Mouse (Mus musculus): ENCODE data around the gene 1110059G10Rik. TPM values are rescaled to one million over a fixed set of nuclear protein-coding genes. Genes with fewer than 3 reads are reported as not detected.
A peak's percentile ranks its signal among the peaks of the same experiment; 100 is the strongest.

Gene 1110059G10Rik
- polyA plus RNA-seq (2021) = 18.6 TPM

DNA sequence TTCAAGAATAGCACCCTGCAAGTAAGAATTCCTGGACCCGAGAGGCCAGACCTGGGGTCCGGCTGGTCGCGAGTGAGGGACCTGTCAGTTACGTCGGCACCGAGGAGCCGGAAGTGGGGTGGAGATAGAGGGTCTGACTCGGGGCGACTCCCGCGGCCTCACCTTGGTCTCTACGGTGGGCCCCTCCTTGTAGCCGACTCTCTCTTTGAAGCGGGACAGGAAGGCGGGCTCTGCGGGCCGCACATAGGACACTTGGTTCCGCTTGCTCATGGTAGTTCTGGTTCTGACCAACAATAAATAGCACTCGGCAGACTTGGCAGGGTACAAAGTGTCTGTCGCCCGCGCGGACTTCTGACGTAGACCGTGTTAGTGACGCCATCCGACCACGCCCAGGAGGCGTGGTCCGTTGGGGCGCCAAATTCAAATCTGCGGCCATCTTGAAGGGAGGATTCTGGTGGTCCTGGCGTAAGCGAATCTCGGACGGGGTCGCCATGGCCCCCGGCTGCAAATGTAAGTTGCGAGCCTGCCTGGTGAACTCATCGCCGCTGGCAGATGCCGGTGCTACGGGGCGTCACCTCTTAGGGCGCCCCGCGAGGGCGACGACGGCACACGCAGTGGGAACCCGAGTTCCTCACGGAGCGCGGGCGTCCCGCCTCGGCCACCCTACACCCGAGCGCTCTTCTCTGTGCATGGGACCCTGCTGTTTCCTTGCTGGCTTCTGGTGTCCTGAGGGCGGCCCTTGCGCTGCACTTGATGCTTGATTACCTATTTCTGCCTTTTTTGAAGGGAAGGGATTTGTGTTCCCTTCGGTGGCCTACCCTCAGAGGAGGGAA lies at the start of gene 1110059G10Rik, which contains the start of gene Kif15:
TSS of gene 1110059G10Rik (minus strand) at position 358 of the 833 bp plus-strand sequence.
TSS of gene Kif15 (plus strand) at position 404 of the 833 bp plus-strand sequence.
- ChIA-PET POLR2A (interaction anchor here (0.9 kb wide), 1 partner anchor 69 kb away, joined by 3 read pairs; no protein-coding TSS in a partner anchor), CTCF (interaction anchor here (1.7 kb wide), 1 partner anchor 17 kb away, joined by 4 read pairs; no protein-coding TSS in a partner anchor)
- ATAC-seq = peak; percentile 84
- no peaks in the 10 kb centered on the region for H3K27me3 ChIP-seq
- in situ Hi-C loops (cut with MboI; ENCODE audit: low pct_unique_long_range_greater_than_20kb) = no loop called here
- peak; percentile 67 for DNase-seq (ENCODE audit: low read depth, low spot score)
- peak; percentile 73 for TF ChIP-seq CTCF (IDR thresholded peaks at IDR 0.05)

DNA sequence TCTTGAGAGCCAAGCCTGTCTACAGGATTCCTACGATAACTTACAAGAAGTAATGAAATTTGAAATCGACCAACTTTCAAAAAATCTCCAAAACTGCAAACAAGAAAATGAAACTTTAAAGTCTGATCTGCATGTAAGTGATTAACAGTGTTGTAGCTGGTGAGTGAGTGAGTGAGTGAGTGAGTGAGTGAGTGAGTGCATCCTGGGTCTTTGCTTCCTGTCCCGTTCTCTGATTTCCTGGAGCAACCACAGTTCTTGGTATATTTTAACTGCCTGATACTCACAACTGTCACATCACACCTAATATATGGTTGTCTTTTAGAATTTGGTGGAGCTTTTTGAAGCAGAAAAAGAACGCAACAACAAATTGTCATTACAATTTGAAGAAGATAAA lies 48.4 kb upstream of the 1110059G10Rik start:
- TF ChIP-seq CTCF (IDR thresholded peaks at IDR 0.05) = no peak
- ATAC-seq (no peak), DNase-seq (ENCODE audit: low read depth, low spot score) (no peak)
- POLR2A ChIA-PET = no interaction called here
- CTCF ChIA-PET = no interaction called here
- H3K27me3 ChIP-seq = no peaks in the 10 kb centered on the region
- in situ Hi-C loops (cut with MboI; ENCODE audit: low pct_unique_long_range_greater_than_20kb) = no loop called here

DNA sequence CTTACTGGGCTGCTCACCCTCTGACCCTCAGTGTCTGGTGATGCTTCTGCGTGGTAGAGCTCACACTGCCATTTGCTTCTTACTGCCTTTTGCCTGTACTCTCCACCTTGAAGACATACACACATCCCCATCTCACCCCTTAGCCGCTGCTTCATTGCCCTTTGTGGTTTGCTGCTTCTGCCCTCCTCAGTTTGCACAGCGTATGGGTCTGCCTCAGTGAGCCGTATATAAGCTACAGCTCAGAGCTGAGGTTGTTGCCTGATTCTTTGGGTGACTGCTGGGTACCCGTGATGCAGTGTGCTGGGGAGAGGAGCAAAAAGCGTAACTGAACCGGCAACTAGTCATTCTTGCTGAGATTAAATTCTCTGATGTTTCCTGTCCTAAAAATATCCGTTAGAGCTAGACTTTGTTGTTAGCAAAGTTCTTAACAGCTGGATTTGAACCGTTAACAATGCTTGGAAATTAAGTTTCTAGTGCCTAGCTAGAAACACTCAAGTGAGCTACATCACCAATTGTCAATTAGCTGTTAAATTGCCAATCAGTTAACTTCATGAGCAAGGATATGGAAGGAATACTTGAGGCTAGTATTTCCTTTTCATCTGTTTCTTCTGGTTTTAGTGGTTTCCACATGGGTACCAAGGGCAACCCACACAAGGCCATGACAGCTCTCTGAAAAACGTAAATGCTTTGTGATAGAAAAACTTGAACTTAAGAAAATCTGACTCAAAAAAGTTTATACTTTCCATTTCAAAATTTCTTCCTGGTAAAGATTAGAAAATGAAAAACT lies 47.8 kb upstream of the 1110059G10Rik start:
- DNase-seq (ENCODE audit: low read depth, low spot score) (no peak), ATAC-seq (no peak)
- TF ChIP-seq CTCF (IDR thresholded peaks at IDR 0.05) = no peak
- ChIA-PET CTCF (interaction anchor here (0.9 kb wide), 1 partner anchor 19 kb away, joined by 3 read pairs; no protein-coding TSS in a partner anchor), POLR2A (no interaction called here)
- H3K27me3 ChIP-seq = no peaks in the 10 kb centered on the region
- in situ Hi-C loops (cut with MboI; ENCODE audit: low pct_unique_long_range_greater_than_20kb) = no loop called here

GRCm38 (mm10) chr9:122928915-122929314 lies 21.9 kb downstream of the 1110059G10Rik start:
- ATAC-seq (no peak), DNase-seq (ENCODE audit: low read depth, low spot score) (no peak)
- in situ Hi-C loops (cut with MboI; ENCODE audit: low pct_unique_long_range_greater_than_20kb) = no loop called here
- POLR2A ChIA-PET = no interaction called here
- TF ChIP-seq CTCF (IDR thresholded peaks at IDR 0.05) = no peak
- CTCF ChIA-PET = no interaction called here
- peaks cover 27% of the 10 kb centered on the region for H3K27me3 ChIP-seq

DNA sequence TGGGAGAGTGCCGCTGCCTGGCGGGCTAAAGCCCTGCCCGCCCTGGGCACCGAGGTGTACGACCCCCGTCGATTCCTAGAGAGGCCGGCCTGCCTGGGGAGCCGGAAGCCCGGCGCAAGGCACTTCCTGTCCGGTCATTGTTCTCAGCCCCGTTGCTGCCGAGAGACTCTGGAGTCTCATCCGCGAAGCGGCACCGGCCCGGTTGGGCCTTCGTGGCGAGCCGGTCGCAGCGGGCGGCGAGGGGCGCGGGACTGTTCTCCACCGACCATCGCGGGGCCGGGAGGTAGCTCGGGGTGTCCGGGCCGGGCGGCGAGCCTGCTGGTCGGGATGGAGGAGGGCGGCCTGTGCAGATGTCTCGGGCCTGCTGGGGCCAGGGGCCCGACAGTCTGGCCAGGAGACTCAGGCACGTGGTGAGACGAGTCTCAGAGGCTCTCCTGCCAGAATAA lies 27.8 kb downstream of the 1110059G10Rik start, which contains the start of gene Zfp105:
TSS of gene Zfp105 (plus strand) at position 137 of the 446 bp plus-strand sequence.
- ChIA-PET POLR2A (no interaction called here), CTCF (no interaction called here)
- DNase-seq (ENCODE audit: low read depth, low spot score) (no peak), ATAC-seq (no peak)
- in situ Hi-C loops (cut with MboI; ENCODE audit: low pct_unique_long_range_greater_than_20kb) = no loop called here
- H3K27me3 ChIP-seq = peaks cover 13% of the 10 kb centered on the region
- no peak for TF ChIP-seq CTCF (IDR thresholded peaks at IDR 0.05)

- TF ChIP-seq CTCF (IDR thresholded peaks at IDR 0.05) = no peak
- in situ Hi-C loops (cut with MboI; ENCODE audit: low pct_unique_long_range_greater_than_20kb) = no loop called here
- ChIA-PET POLR2A (no interaction called here), CTCF (no interaction called here)
- ATAC-seq (no peak), DNase-seq (ENCODE audit: low read depth, low spot score) (no peak)
- H3K27me3 ChIP-seq = peaks cover 13% of the 10 kb centered on the region
These were observed 28.4 kb downstream of the 1110059G10Rik start for GRCm38 (mm10) chr9:122922436-122922835.

DNA sequence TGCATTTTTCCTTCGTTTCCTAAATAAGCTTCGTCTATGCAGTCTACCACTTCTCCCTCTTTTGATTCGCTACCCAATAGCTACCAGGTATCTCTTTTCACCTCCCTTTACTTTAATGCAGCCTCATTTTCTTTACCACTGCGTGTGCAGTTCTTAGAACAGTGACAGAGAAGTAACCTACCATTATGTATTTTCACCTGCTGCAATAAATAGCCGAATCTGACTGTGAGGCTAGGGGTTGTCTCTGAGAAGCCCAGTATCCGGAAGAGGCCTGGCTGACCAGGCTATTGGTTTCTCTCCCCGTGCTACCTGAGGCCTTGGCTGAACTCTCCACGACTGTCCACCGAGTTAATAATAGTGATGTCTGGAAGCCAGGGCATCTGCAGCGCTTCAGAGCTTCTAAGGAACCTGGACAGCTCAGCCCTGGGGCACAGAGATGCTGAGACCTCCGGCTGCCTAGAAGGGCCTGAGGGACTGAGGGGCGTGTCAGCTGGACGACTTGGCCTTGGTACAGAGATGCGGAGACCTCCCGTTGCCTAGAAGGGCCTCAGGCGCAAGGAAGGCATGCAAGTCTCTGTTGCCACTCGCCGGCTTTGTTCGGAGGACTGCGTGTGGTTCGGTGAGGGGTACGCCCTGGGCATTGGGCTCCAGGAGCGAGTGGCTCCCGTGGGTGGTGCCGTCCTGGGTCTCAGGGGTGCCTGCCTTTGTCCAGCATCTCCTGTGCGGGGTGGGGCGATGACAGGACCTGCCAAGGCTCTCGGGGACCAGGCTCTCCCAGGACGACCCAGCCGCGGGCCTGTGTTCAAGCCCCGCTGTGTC lies 47.9 kb downstream of the 1110059G10Rik start:
- DNase-seq (ENCODE audit: low read depth, low spot score) (no peak), ATAC-seq (no peak)
- TF ChIP-seq CTCF (IDR thresholded peaks at IDR 0.05) = no peak
- in situ Hi-C loops (cut with MboI; ENCODE audit: low pct_unique_long_range_greater_than_20kb) = no loop called here
- CTCF ChIA-PET = no interaction called here
- peaks cover 12% of the 10 kb centered on the region for H3K27me3 ChIP-seq
- POLR2A ChIA-PET = no interaction called here

DNA sequence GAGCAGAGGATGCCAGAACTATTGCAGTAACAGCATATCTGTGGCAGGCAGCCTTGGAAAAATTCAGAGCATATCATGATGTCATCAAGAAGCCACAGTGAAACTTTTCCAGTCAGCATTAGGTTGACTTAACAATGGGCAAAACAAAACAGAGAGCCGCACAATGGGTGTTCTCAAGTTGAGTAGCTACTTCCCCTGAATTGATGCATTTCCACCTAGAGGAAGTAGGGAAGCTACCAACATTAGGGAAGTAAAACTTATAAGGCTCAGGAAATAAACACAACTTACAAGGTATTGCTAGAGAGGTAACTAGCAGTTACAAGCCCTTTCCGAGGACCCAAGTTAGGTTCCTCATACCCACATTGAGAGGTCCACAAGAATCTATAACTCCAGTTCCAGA lies 49.8 kb downstream of the 1110059G10Rik start:
- CTCF ChIA-PET = interaction anchor here (0.8 kb wide), 1 partner anchor 15 kb away, joined by 3 read pairs; no protein-coding TSS in a partner anchor
- no peak for ATAC-seq
- no peak for DNase-seq (ENCODE audit: low read depth, low spot score)
- H3K27me3 ChIP-seq = peaks cover 12% of the 10 kb centered on the region
- in situ Hi-C loops (cut with MboI; ENCODE audit: low pct_unique_long_range_greater_than_20kb) = no loop called here
- TF ChIP-seq CTCF (IDR thresholded peaks at IDR 0.05) = no peak
- POLR2A ChIA-PET = no interaction called here

Other genes with a start within 250 kb of the 1110059G10Rik start
- gene Topaz1, start 203.7 kb downstream of the 1110059G10Rik start, polyA plus RNA-seq (2021) = not detected
- gene Tcaim, start 145.5 kb downstream of the 1110059G10Rik start, polyA plus RNA-seq (2021) = 9.3 TPM
- gene Gm35549, start 107.0 kb downstream of the 1110059G10Rik start, polyA plus RNA-seq (2021) = 0.82 TPM
- 53.2 TPM for gene Zfp445, start 85.0 kb downstream of the 1110059G10Rik start, polyA plus RNA-seq (2021)
- gene Zkscan7, start 65.3 kb downstream of the 1110059G10Rik start, polyA plus RNA-seq (2021) = 5.3 TPM
- gene Zfp105, start 27.9 kb downstream of the 1110059G10Rik start, polyA plus RNA-seq (2021) = 3.2 TPM
- 14.0 TPM for gene Kif15, start within 50 bp of the 1110059G10Rik start, polyA plus RNA-seq (2021)
- 8.2 TPM for gene Tmem42, start 70.3 kb upstream of the 1110059G10Rik start, polyA plus RNA-seq (2021)
- 0.74 TPM for gene Tgm4, start 83.7 kb upstream of the 1110059G10Rik start, polyA plus RNA-seq (2021)
- 48.3 TPM for gene Zdhhc3, start 162.2 kb upstream of the 1110059G10Rik start, polyA plus RNA-seq (2021)
- 53.2 TPM for gene Exosc7, start 162.2 kb upstream of the 1110059G10Rik start, polyA plus RNA-seq (2021)
- gene Clec3b, start 199.9 kb upstream of the 1110059G10Rik start, polyA plus RNA-seq (2021) = not detected

Data from Patski (cell line).